Mouse (Mus musculus) lung, embryonic 16.5 days (tissue): Measurements from ENCODE around the gene Plcb3. TPM values are rescaled to one million over a fixed set of nuclear protein-coding genes. Genes with fewer than 3 reads are reported as not detected.

Experiments used
- ATAC-seq: fragments of 200-750 bp; cut with Nextera tagmentation; 2 replicates; pipeline ENCODE4 v1.8.0; 2017; ENCODE audit warnings: low read depth, mild to moderate bottlenecking, moderate library complexity
- H3K27ac ChIP-seq: fragments of 300-500 bp; sonication (generic); 2 replicates; pipeline ENCODE4 v1.5.1; 2014; ENCODE audit warnings: mild to moderate bottlenecking, control low read depth, low read length
- H3K27me3 ChIP-seq: fragments of 300-500 bp; sonication (generic); 2 replicates; pipeline ENCODE4 v1.6.1; 2014; ENCODE audit warnings: low read depth, low read length, mixed read lengths; ENCODE audit not compliant: control insufficient read depth, insufficient read depth
- H3K36me3 ChIP-seq: fragments of 300-500 bp; sonication (generic); 2 replicates; pipeline ENCODE4 v1.6.1; 2014; ENCODE audit warnings: low read length; ENCODE audit not compliant: control insufficient read depth, insufficient read depth
- H3K4me1 ChIP-seq: fragments of 300-500 bp; sonication (generic); replicated peaks from 2 replicates; pipeline ENCODE4 v1.6.1; 2014; ENCODE audit warnings: low read length, mixed read lengths; ENCODE audit not compliant: control insufficient read depth, insufficient read depth
- H3K4me2 ChIP-seq: fragments of 300-500 bp; sonication (generic); 2 replicates; pipeline ENCODE4 v1.6.1; 2014; ENCODE audit warnings: low read depth, low read length, control low read depth
- H3K4me3 ChIP-seq: fragments of 300-500 bp; sonication (generic); 2 replicates; pipeline ENCODE4 v1.5.1; 2014; ENCODE audit warnings: mild to moderate bottlenecking, low read length, control low read depth
- H3K9ac ChIP-seq: fragments of 300-500 bp; sonication (generic); 2 replicates; pipeline ENCODE4 v1.6.1; 2014; ENCODE audit warnings: low read length, control low read depth
- H3K9me3 ChIP-seq: fragments of 300-500 bp; sonication (generic); 2 replicates; pipeline ENCODE4 v1.6.1; 2016; ENCODE audit warnings: low read length; ENCODE audit not compliant: control insufficient read depth
- WGBS: fragments of 180-500 bp; shearing (Covaris S2); extraction: QIAGEN DNeasy Blood & Tissue Kit; methylation state at CpG from one replicate; pipeline ENCODE4 v1.1.7; 2014; 5-methylcytosine and 5-hydroxymethylcytosine counted together
- polyA plus RNA-seq: library from polyadenylated mRNA; unstranded; fragments of >200 nt; fragmentation: Nextera tagmentation; extraction: Ambion mirVana; gene quantifications from 2 replicates; pipeline ENCODE4 v1.2.1, GENCODE M21; 2015

Plcb3 gene
- polyA plus RNA-seq, 1 experiment from 2014 or later, result 49.1 TPM

DNA sequence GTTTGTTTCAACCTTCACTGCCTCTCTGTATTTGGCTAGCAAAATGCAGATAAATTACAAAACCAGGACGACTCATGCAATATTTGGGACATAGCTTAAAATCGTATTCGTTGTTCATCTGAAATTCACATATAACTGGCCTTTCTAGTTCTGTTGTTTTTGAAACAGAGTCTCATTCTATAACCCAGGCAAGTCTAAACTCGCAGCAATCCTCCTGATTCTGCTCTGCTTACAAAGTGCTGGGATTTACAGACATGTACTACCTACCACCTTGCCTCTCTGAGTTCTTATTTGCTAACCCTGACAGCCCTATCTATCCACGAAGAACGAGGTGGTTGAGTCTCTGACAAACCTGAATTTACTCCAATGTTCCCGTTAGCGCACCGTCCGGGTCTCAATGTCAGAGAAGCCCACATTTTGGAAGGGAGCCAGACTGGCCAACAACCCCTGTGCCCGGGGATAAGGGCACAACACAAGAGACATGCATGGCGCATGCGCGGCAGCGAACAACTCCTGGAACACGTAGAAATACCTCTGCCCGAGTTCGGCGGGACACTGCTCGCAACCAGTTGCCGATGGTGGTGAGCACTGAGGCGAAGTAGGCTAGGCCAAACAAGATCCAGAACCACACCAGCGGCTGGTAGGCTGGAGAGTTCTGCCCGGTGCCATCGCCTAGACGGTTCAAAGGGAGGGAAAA, 49.6 kb downstream of the Plcb3 start:
- Histone ChIP-seq H3K4me1 (peaks cover 16% of the 10 kb centered on the region), H3K9ac (no peak overlapping the region), H3K27ac (no peak overlapping the region), H3K27me3 (peaks cover 79% of the 10 kb centered on the region), H3K36me3 (no peaks in the 10 kb centered on the region), H3K9me3 (no peaks in the 10 kb centered on the region), H3K4me2 (peak overlapping the region; percentile 42), H3K4me3 (peak overlapping the region; percentile 18; the same call in 1 of the 2 replicates)
- ATAC-seq, result no peak
- WGBS, result 16% methylated on average over 26 of the region's 26 CpGs

DNA sequence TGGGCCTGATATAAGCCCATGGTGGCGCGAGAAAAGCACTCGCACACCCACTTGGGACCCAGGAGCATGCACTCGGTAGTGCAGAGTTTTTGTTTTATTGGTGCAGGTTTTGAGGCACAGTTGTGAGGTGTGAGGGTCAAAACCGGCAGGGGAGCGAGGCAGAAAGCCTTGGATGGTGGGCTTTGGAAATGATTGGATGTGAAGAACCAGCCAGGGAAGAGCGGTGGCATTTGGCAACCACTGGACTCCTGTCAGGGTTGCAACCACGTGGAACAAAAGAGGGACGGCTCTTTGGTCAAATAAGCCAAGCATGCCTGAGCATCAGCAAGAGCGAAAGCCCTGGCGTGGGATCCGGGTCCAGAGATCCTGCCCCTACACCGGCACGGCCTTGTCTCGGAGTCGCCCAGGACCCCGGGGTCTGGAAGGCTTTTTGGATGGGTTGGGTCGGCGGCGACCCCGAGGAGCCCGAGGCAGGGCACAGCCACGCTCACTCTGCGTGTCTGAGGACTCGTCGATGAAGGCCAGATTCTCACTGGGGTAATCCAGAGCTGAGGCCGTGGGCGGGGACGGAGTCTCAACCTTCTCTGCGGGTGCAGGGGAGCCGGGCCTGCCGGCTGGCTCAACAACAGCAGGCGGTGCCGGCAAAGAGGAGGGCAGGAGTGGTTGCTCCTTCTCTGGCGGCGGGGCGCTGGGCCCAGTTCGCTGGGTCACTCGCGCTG, 50.5 kb downstream of the Plcb3 start:
- H3K9ac ChIP-seq, result no peak overlapping the region
- no peaks in the 10 kb centered on the region for H3K36me3 ChIP-seq
- H3K4me1 ChIP-seq, result peaks cover 19% of the 10 kb centered on the region
- WGBS, result 15% methylated on average over 36 of the region's 40 CpGs
- peaks cover 70% of the 10 kb centered on the region for H3K27me3 ChIP-seq
- no peaks in the 10 kb centered on the region for H3K9me3 ChIP-seq
- H3K27ac ChIP-seq, result no peak overlapping the region
- H3K4me3 ChIP-seq, result peak overlapping the region; percentile 25
- no peak for ATAC-seq
- H3K4me2 ChIP-seq, result peak overlapping the region; percentile 42

DNA sequence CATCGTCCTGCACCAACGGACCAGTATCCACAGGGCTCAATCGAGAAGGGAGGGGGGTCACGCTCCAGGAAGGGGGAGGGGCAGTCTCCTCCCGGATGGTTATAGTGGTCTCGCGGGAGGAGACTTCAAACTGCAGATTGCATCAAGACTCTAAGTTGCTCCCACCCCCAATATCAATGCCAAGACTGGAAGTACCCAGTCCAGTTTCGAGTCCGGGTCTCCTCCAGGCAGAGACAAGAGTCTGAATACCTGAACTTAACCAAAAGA, 51.0 kb downstream of the Plcb3 start, which contains the start of gene Catsperz:
TSS of gene Catsperz (minus strand) at position 74 of the 267 bp plus-strand sequence.
- Histone ChIP-seq H3K27ac (no peak within 1 kb of the TSS), H3K4me1 (peaks cover 24% of the 10 kb centered on the region), H3K9me3 (no peaks in the 10 kb centered on the region), H3K4me3 (peak within 1 kb of the TSS; percentile 25), H3K36me3 (no peaks in the 10 kb centered on the region), H3K9ac (peak within 1 kb of the TSS; percentile 43), H3K4me2 (peak within 1 kb of the TSS; percentile 42), H3K27me3 (peaks cover 65% of the 10 kb centered on the region)
- 2% methylated on average over 9 of the region's 9 CpGs for WGBS
- ATAC-seq, result no peak

DNA sequence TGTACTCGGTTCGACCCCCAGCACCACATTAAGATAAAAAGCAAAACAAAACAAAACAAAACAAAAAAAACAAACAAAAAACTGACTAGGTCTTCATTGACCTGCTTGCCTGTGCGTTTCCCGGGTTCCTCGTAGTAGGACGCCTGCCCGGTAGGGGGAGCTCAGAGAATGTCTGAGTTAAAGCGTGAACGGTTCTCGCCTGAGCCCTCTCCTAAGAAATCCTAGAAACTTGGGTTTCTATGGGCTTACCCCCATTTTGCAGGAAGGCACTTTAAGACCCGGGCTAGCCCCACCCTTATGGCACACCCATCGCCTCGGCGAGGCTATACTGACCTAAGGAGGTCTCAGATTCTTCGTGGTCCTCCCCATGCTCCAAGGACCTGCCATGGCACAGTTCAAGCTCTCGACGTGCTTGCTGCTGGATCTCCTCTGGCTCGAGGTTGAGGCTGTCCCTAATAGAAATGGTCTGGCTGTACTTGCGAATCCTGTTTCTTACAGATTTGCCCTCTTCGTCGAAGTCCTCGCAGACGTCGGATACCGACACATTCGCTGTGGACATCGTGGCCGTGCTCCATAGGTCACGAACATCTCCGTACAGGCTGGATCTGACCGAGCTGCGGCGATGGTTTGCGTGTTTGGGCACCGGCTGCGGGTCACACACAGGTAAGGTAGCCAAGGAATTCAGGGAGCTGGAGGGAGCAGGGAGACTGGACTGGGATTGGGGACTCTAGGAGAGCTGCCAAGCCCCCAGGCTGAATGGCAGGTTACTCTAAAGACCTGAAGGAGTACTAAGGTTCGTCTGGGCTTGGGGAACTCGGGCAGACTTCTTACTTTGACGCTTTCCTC, 51.6 kb downstream of the Plcb3 start:
- Histone ChIP-seq H3K9ac (peak overlapping the region; percentile 43), H3K36me3 (no peaks in the 10 kb centered on the region), H3K4me2 (peak overlapping the region; percentile 42)

DNA sequence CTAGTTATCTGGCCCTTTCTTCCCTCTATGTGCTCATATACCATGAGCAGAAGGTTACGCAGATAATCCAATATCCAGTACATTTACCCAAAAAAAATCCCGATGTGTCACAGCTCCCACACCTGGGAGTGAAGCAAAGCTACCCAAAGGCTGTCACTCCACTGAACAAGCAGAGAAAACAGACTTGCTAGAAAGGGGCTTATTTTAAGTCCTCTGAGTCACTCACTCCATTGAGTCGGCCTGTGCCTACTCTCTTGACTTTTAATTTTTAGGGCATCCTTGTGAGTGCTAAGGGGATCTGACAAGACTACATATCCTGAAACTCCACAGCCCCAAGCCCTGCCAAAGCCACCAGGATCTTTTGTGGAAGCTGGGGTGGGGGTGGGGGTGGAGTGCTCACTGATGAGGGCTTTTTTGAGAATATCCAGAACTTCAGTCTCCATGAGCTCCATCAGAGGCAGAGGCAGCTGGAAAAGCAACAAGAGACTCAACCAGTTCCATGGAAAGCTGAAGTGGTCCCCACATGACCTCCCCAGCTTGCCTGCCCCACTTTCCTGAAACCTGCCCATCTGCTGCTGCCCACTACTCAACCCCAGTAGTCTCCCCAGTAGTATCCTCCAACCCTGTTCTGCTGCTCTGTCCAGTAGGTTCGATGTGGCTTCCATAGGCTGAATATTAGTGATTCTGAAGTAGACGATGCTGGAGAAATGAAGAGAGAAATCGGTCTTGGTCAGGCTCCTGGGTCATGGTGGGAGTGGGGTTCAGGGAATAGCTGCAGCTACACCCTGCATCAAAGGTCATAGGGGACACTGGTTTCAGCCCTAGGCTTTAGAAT, 53.2 kb downstream of the Plcb3 start:
- Histone ChIP-seq H3K4me2 (peak overlapping the region; percentile 97; the same call in 1 of the 2 replicates), H3K27ac (no peak overlapping the region), H3K36me3 (no peaks in the 10 kb centered on the region), H3K4me3 (no peak overlapping the region), H3K4me1 (peaks cover 30% of the 10 kb centered on the region), H3K9ac (no peak overlapping the region), H3K27me3 (peaks cover 54% of the 10 kb centered on the region), H3K9me3 (no peaks in the 10 kb centered on the region)
- 65% methylated on average over 6 of the region's 6 CpGs for WGBS
- no peak for ATAC-seq

More for the DNA sequence above, 51.6 kb downstream of the Plcb3 start:
- Histone ChIP-seq H3K4me1 (peaks cover 30% of the 10 kb centered on the region), H3K9me3 (no peaks in the 10 kb centered on the region), H3K4me3 (peak overlapping the region; percentile 25), H3K27ac (no peak overlapping the region), H3K27me3 (peaks cover 65% of the 10 kb centered on the region)
- ATAC-seq, result no peak
- 3% methylated on average over 39 of the region's 39 CpGs for WGBS

DNA sequence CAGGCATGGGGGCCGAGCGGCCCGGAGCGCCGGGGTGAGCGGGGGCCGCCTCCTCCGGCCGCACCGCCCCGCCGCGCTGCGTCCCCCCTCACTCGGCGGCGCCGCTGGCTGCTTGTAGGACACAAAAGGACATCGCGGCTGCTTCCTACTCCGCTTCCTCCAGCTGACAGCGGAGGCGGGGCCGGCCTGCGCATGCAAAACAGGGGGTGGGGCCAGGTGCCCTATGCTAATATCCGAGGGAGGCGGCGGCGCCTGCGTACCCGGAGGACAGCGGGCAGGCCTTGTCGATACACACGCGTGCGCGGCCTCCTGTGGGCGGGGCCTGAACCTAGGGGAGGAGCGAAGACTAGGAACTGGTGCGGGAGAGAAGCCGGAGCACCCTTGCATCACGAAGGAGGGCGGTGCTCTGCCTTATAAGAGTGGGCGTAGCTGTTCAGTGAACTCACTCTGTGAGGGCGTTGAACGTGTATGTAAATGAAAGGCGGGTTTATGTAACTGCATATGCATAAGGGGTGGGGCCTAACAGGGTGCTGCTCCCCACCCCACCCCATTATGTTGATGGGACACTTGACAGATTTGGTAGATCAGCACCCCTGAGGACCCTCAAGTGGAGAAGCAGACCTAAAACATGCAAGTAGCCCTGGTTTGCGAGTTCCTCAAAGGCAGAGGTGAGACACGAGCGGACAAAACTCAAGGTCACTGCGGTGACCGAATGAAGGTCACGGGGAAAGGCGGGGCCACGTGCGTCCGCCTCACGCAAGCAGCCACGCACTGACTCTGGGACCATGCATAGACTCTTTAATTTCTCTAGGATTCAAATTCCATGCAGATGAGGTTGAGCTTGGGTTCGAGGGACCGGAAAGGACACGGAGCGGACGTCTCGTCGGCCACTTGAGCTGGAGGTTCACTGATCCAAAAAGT, 54.4 kb downstream of the Plcb3 start, which contains the start of gene Esrra:
TSS of gene Esrra (minus strand) at position 167 of the 921 bp plus-strand sequence.
- under 1% methylated on average over 58 of the region's 66 CpGs for WGBS
- Histone ChIP-seq H3K9me3 (no peaks in the 10 kb centered on the region), H3K4me2 (peak within 1 kb of the TSS; percentile 97), H3K27me3 (peaks cover 42% of the 10 kb centered on the region), H3K9ac (peak within 1 kb of the TSS; percentile 84), H3K27ac (peak within 1 kb of the TSS; percentile 80), H3K36me3 (no peaks in the 10 kb centered on the region), H3K4me1 (peaks cover 30% of the 10 kb centered on the region), H3K4me3 (peak within 1 kb of the TSS; percentile 85)
- peak; percentile 95 for ATAC-seq

DNA sequence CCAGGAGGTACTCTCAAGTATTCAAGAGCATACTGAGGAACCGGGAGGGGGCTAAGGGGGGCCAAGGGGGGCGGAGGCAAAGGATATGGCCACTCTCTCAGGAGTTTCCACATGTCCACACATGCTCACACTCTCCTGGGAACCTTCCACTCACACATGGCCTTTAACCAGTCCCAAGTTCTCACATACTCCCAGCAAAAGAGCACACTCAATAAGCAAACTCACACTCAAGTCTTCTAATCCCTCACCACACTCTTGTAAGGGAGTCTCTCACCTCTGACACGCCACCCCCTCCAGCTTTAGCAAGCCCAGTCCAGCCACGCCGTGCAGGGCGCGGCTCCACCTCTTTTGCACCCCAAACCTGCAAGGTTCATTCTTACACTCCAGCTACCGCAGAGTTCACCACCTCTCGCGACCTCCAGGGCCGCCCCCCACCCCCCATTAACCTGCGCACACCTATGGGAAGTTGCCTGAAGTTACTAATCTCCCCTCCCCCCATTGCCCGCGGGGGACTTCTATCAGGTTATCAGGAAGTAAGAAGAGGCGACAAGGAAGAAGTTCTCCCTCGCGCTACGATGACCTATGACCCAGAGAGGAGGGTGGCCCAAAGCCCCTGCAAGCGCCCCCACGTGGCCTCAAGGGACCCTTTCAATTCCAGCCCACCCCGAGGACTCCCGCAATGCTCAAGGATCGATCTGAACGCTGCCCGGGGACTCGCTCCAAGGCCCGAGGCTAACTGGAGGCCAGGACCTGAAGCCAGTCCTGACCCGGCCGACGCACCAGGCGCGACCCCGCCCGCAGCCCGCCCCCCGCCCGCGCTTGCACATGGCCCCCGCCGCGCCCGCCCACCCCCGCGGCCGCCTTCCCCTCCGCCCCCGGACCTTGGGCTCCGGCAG, 55.3 kb downstream of the Plcb3 start:
- Histone ChIP-seq H3K4me1 (peaks cover 28% of the 10 kb centered on the region), H3K9ac (peak overlapping the region; percentile 84), H3K27ac (peak overlapping the region; percentile 80), H3K4me3 (peak overlapping the region; percentile 85), H3K4me2 (peak overlapping the region; percentile 97), H3K9me3 (no peaks in the 10 kb centered on the region), H3K36me3 (no peaks in the 10 kb centered on the region), H3K27me3 (peaks cover 33% of the 10 kb centered on the region)
- no peak for ATAC-seq
- WGBS, result under 1% methylated on average over 43 of the region's 48 CpGs
